Mouse (Mus musculus) frontal cortex, postnatal 10 days (tissue): Measurements from ENCODE around the gene Dnm1.
"Not testable (repeated sequence)": the region's sequence is repeated elsewhere in the genome, so short reads cannot be mapped to it uniquely, and the experiment has no call there.

Experiments
- DNase-seq, 2 experiments: peaks; one replicate each; pipeline ENCODE4 v3.0.0; 2022; ENCODE audit warnings: low spot score in 2 of 2, mixed read lengths in 1 of 2

The Dnm1 gene

DNA sequence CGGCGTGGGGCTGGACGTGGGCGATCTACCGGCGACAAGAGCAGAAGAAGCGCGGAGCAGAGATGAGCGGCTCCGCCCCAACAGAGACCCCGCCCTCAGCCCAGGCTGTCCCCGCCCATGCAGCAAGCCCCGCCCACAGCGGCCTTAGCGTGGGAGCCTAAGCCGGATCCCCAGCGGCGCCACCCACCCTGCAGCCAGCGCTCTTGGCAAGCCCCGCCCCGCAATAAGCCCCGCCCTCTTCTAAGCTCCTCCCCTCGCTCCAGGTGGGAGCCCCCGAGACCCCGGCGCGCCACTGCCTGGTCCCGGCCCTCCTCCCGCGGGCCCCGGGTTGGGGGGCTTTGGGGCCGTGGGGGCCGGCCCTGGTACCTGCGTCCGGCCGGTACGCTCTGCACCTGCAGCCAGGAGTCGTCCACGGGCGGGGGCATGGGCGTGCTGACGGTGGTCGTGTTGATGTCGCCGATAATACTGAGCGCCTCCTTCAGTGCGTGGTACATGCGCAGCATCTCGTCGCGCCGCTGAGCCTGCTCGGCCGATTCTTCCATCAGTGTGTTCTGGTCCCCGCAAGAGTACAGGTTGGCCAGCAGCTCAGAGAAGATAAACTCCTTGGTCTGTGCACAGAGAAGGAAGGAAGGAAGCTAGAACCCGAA, 40.7 kb downstream of the Dnm1 start:
- peak in 1 of 2 experiments; percentile 75 for DNase-seq

DNA sequence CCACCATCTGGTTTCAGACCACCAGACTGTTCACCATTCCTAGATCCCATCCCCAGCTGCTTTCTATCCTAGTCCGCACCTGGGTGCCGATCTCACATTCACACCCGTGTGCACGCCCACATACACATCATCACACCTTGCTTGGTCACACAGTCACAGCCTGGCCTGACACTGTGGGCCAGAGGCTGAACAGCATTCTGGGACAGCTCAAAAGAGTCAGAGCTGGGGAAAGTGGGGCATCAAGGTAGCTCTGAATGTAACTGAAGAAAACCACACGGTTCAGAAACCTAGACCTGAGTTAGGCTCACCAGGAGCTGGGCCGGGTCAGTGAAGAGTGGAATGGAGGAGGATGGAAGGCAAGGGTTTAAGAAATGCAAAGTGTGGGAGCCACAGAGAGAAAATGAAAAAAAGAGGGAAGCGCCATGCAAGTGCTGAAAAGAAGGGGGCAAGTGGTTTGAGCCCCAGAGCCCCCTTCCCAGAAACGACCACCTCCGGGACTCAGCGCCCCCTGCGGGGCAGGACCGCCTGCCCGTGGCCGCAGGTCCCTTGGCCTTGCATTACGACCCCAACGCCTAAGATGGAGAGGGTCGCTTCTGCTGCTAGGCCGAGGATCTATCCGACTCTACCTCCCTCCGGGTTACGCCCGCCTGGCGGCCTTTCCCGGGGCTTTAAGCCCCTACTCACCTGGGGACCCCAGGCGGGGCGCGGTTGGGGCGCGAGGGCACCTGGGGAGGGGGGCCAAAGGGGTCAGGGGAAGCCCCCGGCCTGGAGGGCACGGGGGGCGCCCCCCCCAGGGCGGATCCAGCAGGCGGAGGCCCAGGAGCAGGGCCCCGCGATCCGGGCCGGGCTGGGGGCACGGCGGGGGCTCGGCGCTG, 41.5 kb downstream of the Dnm1 start:
- no peak for DNase-seq

DNA sequence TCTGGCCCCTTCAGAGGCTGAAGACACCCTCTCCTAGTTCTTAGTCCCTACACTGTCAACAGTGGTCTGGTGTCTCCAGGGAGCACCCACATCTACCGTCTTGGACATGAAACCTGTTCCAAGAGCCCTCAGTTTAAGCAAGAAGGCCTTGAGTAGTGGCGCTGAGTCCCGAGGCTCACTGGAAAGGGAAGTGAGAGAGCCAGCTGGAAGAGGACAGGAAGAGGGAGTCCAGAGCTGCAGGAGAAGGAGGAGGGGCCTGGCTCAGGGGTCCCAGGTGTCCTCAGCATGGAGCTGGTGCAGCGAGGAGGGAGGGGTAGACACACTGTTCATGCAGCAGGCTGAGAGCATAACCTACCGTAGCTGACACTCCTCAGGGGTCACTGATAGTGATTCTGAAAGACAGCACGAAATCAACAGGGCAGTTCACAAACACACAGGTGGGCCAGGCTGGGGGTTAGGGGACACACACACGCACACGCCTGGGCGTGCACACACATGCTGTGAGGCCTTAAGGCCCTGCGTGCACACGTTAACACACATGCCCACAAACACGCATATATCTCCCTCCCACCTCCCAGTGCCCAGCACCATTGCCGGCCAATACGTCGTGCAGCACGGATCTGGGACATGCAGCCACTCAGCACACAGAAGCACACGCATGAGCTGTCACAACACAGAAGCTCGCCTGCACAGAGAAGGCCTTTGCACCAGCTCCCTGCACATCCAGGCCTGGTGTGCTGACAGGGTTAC, 42.9 kb downstream of the Dnm1 start:
- DNase-seq, result no peak

DNA sequence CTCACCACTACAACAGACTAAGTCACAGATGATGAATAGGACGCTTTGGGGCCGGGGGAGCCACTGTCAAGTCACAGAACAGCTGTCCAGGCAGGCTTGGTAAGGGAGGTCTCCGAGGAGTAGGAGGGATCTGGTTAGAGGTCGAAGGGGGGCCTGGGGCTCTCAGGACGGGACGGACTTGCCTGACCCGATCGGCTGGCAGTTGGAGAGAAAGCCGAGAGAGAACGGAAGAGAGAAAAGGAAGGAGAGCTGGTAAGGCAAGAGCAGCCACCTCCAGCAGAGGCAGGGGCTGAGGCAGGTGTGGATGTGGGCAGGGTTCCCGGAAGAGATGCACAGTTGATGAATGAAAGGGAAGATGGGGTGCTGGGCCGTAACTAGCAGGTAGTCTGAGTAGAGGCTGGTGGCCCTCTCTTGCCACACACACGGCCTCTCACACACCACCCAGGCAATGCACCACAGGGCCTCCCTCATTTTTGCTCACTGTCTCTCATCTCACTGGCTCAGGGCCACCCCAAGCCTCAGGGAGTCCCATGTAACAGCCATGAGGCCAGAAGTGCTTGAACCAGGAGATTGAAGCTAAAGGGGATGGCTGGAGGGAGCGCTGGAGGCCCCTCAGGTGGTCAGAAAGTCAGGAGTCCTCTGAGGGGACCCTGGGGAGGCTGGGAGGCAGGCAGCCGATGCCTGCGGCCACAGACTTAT, 44.1 kb downstream of the Dnm1 start:
- no peak for DNase-seq

DNA sequence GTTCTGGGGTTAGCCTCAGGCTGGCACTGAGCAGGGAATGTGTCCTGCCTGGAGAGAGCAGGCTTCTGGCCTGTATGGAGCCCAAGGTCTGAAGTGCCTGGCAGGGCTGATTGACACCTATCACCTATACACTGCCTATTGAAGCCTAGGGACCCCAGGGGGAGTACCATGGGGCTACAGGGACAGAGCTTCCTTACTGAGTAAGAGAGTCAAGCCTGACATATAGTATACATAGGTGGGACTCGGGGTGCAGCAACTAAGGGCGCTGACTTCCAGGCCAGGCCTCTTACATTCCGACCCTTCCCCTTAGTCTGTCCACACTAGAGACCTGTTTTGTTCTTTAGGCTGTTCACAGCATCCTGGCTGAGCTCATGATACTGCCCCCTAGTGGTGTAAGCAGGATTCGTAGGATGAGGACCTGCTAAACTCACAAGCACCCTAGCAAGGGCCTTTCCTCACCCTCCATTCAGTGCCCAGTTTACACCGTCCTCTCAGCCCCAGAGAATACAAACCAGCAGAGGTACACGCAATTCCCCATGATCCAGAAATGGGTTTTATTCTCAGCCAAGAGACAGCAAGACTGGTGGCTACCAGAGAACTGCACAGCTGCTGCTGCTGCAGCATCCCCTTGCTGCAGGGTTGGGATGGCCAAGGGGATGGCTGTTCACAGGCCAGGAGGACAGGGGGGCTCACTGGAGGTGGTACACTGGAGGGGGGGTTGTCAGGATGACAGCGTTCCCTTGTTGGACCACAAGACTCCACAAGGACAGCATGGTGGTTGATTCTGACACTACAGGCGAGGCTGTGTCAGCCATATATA, 45.0 kb downstream of the Dnm1 start:
- DNase-seq, result no peak

GRCm38 (mm10) chr2:32307247-32307798, 45.8 kb downstream of the Dnm1 start:
- no peak for DNase-seq

DNA sequence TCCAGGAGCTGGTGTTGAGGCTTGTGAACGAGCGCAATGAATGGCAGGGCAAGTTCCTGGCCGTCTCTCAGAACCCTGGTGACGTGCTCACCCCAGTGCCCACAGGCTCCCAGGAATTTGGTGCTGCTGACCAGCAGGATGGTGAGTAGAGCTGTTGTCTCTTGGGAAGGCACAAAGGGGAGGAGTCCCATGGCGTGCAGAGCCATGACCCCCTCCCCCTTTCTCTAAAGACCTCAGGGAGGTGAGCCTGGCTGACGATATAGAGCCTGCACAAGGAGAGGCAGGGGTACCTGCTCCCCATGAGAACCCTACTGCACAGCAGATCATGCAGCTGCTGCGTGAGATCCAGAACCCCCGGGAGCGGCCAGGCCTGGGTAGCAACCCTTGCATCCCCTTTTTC, 47.0 kb downstream of the Dnm1 start:
- no peak for DNase-seq

GRCm38 (mm10) chr2:32305668-32306067, 47.5 kb downstream of the Dnm1 start:
- no peak for DNase-seq

GRCm38 (mm10) chr2:32304145-32304832, 48.8 kb downstream of the Dnm1 start:
- DNase-seq, result peak in 1 of 2 experiments; percentile 33

DNA sequence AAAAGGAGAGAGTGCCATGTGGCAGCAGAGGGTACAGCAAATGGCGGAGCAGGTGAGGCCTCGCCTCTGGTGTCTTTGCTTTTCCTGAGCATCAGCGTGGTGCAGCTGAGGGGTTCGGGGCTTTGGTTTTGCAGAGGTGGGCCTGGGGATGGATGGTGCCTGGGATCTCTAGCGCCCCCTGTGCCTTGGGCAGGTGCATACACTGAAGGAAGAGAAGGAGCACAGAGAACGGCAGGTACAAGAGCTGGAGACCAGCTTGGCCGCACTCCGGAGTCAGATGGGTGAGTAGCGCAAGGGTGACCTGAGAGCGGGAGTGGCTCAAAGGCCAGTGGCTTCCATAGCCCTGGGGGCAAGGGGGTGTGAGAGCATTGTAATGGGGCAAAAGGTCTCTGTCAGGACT, 50.2 kb downstream of the Dnm1 start:
- peak in 1 of 2 experiments; percentile 8 for DNase-seq

- no peak for DNase-seq
These were observed 53.7 kb downstream of the Dnm1 start for GRCm38 (mm10) chr2:32299469-32299868.

DNA sequence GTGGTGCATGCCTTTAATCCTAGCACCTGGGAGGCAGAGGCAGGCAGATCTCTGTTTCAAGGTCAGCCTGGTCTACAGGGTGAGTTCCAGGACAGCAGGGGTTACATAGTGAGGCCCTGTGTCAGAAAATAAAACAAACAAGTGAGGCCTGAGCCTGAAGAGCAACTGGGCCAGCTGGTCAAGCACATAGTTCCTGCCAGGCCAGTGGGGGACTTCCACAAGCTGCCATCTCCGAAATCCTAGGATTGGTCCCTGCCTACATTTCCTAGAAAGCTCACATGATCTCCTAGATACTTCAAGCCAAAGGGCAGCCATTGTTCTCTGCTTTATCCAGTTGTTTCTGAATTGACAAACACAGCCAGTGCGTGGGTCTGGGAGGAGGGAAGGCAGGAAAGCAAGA, 57.3 kb downstream of the Dnm1 start:
- not testable (repeated sequence) for DNase-seq

DNA sequence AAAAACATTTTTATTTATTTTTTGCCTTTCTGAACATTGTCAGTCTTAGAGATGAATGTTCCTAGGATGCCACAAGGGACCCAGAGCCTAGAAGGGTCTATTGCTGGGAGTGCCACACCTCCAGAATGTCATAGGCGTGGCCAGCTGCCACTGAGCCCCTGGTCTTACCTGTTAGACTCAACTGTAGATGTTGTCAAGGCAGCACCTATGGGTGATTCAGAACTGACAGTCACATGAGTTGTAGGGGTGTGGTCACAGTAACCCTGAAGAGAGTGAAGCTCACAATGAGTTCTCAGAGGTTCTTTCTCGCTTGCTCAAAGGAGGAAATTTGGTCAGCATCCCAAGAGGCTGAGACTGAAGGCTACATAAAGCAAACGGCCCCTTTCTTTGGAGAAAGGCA, 57.9 kb downstream of the Dnm1 start:
- no peak for DNase-seq

DNA sequence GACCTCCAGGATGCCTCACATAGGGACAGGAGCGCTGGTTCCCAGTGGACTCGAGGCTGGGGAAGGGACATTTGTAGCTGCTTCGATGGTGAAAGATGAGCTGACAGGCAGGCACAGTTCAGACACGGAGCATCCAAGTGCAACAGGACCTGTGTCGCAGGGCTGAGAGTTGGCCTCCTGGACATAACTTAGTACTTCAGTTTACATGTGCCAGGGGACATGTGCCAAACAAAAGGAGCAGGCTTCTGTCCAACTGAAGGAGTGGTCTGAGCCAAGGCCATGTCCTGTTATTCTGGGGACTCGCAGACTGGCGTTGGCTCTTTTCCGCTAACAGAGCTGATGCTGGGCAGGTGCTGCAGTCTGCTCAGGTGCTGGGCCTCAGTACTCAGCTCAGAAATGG, 58.8 kb downstream of the Dnm1 start:
- DNase-seq, result no peak

GRCm38 (mm10) chr2:32289578-32289977, 63.6 kb downstream of the Dnm1 start:
- DNase-seq, result no peak

DNA sequence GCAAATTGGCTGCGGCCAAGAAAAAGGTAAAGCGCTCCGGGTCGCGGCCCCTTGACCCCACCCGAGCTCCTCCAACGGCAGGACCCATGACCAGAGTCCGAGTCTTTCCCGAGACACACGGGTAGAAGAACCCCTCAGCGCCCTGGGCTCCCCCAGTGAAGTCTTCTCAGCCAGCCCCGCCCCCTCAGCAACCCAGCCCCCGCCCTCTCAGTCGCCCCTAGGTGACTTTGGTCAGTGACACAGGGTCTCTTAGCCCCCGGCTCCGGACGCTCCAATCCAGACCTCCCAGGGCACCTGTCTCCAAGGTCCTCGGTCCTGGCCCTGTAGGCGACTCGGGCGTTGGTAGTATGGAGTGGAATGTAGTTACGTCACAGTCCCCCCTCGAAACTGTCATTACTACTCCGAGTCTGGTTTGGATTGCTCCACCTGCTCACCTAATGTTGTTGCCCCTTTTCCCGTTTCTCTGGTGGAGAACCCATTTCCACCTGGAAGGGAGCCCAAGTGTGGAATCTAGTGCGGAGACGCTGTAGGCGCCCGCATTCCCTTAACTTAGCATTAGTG, 64.7 kb downstream of the Dnm1 start:
- no peak for DNase-seq

DNA sequence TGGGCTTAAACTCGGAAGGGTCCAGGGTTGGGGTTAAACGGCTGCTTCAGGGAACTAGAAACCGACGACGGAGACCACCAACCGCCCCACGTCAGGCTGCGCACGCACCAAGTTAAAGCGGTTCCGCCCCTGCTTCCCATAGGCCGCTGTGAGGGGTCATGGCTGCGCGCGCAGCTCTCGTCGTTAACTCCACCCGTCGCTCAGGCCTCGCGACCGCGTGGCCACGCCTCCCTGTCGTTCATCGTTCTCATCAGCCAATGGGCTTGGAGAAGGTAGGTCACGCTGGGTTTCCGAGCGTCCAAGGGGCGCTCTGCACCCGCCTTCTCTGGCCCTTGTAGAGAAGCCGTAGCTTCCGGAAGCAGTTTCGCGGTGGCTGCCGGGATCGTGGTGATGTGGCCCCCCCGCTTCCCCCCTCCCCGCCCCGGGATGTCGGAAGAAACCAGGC, 65.2 kb downstream of the Dnm1 start, which contains the start of gene Swi5:
Swi5 (minus strand) TSS at position 153 of the 445 bp plus-strand sequence.
- DNase-seq, result peak; percentile 97

DNA sequence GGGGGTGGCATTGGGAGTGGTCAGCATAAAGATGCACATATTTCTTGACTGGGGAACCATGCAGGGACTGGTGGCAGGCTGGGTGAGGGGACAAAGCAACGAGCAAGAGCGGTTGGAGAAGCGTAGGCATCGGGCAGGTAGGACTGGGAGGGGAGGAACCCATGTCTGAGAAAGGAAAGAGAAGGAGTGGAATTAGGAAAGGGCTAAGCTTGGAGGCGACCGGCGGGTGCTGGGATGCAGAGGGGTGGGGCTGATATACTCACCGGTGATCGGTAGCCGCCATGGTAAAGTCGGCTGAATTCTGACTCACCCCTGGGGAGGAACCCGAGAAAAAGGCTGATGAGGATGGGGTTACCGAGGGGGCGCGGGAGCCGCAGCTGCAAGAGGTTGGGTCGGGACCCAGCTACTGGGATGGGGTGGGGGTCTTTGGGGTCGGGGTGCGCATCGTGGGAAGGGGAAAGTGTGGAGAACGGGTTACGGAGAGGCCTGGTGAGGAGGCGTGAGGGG, 65.8 kb downstream of the Dnm1 start, which contains the start of gene Golga2:
Golga2 (plus strand) TSS at position 51 of the 507 bp plus-strand sequence.
- DNase-seq, result no peak

DNA sequence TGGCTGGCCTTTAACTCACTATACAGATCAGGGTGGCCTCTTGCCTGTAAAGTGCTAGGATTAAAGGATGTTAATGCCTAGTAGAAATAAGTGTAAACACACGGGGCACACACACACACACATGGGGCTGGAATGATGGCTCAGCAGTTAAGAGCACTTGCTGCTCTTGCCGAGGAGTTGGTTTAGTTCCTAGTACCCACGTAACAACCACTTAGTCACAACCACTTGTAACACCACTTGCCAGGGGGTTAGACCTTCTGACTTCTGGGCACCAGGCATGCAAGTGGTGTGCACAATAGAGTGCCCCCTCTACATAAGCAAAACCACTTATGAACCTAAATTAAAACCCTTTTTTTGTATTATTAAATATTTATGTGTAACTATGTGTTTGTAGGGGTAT, 69.2 kb downstream of the Dnm1 start:
- DNase-seq, result no peak
